Mouse (Mus musculus) forebrain, embryonic 14.5 days (tissue): ENCODE results near the gene Aff3. TPM values are rescaled to one million over a fixed set of nuclear protein-coding genes. Genes with fewer than 3 reads are reported as not detected.
A peak's percentile ranks its signal among the peaks of the same experiment; 100 is the strongest.

ENCODE experiments used
- ATAC-seq: fragments of 200-750 bp; cut with Nextera tagmentation; 2 replicates; pipeline ENCODE4 v1.8.0; 2017; ENCODE audit warnings: mild to moderate bottlenecking, moderate library complexity
- DNase-seq: peaks from one replicate; pipeline ENCODE4 v3.0.0-alpha.2; 2015; ENCODE audit warnings: low spot score
- H3K27ac ChIP-seq: fragments of 300-500 bp; sonication (generic); 2 replicates; pipeline ENCODE4 v1.5.1; 2014; ENCODE audit warnings: low read depth, mild to moderate bottlenecking, control low read depth, low read length, moderate library complexity
- H3K27me3 ChIP-seq: fragments of 300-500 bp; sonication (generic); replicated peaks from 2 replicates; pipeline ENCODE4 v1.6.1; 2014; ENCODE audit warnings: low read length, control low read depth, mixed read lengths; ENCODE audit not compliant: control insufficient read depth, insufficient read depth
- H3K36me3 ChIP-seq: fragments of 300-500 bp; sonication (generic); 2 replicates; pipeline ENCODE4 v1.6.1; 2014; ENCODE audit warnings: low read length, control low read depth; ENCODE audit not compliant: control insufficient read depth, insufficient read depth
- H3K4me1 ChIP-seq: fragments of 300-500 bp; sonication (generic); 2 replicates; pipeline ENCODE4 v1.6.1; 2014; ENCODE audit warnings: antibody characterized with exemption, low read length, control low read depth; ENCODE audit not compliant: control insufficient read depth, insufficient read depth
- H3K4me2 ChIP-seq: fragments of 300-500 bp; sonication (generic); 2 replicates; pipeline ENCODE4 v1.6.1; 2014; ENCODE audit warnings: mild to moderate bottlenecking, control low read depth, low read length
- H3K4me3 ChIP-seq: fragments of 300-500 bp; sonication (generic); 2 replicates; pipeline ENCODE4 v1.5.1; 2014; ENCODE audit warnings: low read depth, low read length, control low read depth
- H3K9ac ChIP-seq: fragments of 300-500 bp; sonication (generic); 2 replicates; pipeline ENCODE4 v1.6.1; 2014; ENCODE audit warnings: mild to moderate bottlenecking, low read length, control low read depth, moderate library complexity
- H3K9me3 ChIP-seq: fragments of 300-500 bp; sonication (generic); replicated peaks from 2 replicates; pipeline ENCODE4 v1.6.1; 2016; ENCODE audit warnings: low read length, control low read depth, mixed read lengths; ENCODE audit not compliant: control insufficient read depth
- WGBS: fragments of 180-500 bp; shearing (Covaris S2); extraction: QIAGEN DNeasy Blood & Tissue Kit; methylation state at CpG from one replicate; pipeline ENCODE4 v1.1.7; 2014; 5-methylcytosine and 5-hydroxymethylcytosine counted together
- polyA plus RNA-seq: library from polyadenylated mRNA; unstranded; fragments of >200 nt; fragmentation: Nextera tagmentation; extraction: Ambion mirVana; gene quantifications from 2 replicates; pipeline ENCODE4 v1.2.1, GENCODE M21; 2014

Gene Aff3
- polyA plus RNA-seq, 1 experiment from 2014 or later = 15.5 TPM

DNA sequence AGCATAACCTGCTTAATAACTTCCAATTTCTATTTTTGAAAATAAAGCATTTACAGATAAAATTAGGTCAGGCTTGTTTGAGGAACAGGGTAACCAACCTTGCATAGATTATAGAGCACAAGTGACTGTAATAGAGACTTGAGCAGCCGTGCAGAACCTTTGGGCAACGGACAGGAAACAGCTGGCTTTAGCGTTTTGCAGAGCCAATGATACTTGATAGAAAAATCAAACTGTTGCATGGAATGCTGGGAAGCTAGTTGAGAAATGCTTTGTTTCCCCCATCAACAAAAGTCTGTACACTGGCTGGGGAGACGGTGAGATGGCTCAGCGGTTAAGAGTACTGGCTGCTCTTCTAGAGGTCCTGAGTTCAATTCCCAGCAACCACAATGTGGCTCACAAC is 514.7 kb downstream of the Aff3 start:
- DNase-seq (no peak), ATAC-seq (no peak)
- Histone ChIP-seq H3K4me2 (no peak overlapping the region), H3K27me3 (no peaks in the 10 kb centered on the region), H3K27ac (no peak overlapping the region), H3K4me3 (no peak overlapping the region), H3K9ac (no peak overlapping the region), H3K36me3 (no peaks in the 10 kb centered on the region), H3K4me1 (no peaks in the 10 kb centered on the region), H3K9me3 (no peaks in the 10 kb centered on the region)
- WGBS = 92% methylated on average over 5 of the region's 5 CpGs

- no peak overlapping the region for H3K4me2 ChIP-seq
- 91% methylated on average over 4 of the region's 4 CpGs for WGBS
- no peaks in the 10 kb centered on the region for H3K4me1 ChIP-seq
- no peaks in the 10 kb centered on the region for H3K27me3 ChIP-seq
- no peaks in the 10 kb centered on the region for H3K9me3 ChIP-seq
- H3K27ac ChIP-seq = no peak overlapping the region
- no peak overlapping the region for H3K9ac ChIP-seq
- no peak for DNase-seq
- H3K36me3 ChIP-seq = no peaks in the 10 kb centered on the region
- H3K4me3 ChIP-seq = no peak overlapping the region
- no peak for ATAC-seq
These were observed 518.7 kb downstream of the Aff3 start for GRCm38 (mm10) chr1:38146008-38146407.

DNA sequence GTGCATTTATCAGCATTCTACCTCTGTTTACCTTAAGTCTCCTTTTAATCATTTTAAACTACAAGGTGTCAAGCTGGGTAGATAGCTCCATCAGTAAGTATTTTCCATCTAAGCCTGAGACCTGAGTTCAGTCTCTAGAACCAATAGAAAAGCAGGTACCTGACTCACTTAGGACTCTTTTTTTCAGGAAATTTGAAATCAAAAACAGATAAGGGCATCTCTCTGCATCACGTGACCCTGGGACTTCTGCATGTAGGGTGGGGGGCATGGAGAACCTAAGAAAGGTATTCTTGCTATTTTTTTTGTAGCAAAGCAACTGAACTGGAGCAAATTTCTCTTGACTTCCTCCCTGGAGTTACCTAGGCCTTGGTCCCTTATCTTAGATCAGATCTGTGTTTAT is 523.4 kb downstream of the Aff3 start:
- ATAC-seq = no peak
- no peaks in the 10 kb centered on the region for H3K9me3 ChIP-seq
- H3K9ac ChIP-seq = no peak overlapping the region
- no peaks in the 10 kb centered on the region for H3K4me1 ChIP-seq
- WGBS = 90% methylated on average over 1 of the region's 1 CpGs
- DNase-seq = no peak
- H3K4me3 ChIP-seq = no peak overlapping the region
- no peaks in the 10 kb centered on the region for H3K27me3 ChIP-seq
- no peak overlapping the region for H3K27ac ChIP-seq
- H3K36me3 ChIP-seq = no peaks in the 10 kb centered on the region
- H3K4me2 ChIP-seq = no peak overlapping the region

GRCm38 (mm10) chr1:38140911-38141310 is 523.8 kb downstream of the Aff3 start:
- Histone ChIP-seq H3K27ac (no peak overlapping the region), H3K9me3 (no peaks in the 10 kb centered on the region), H3K27me3 (no peaks in the 10 kb centered on the region), H3K36me3 (no peaks in the 10 kb centered on the region), H3K9ac (no peak overlapping the region), H3K4me1 (no peaks in the 10 kb centered on the region), H3K4me3 (no peak overlapping the region), H3K4me2 (no peak overlapping the region)
- ATAC-seq (no peak), DNase-seq (no peak)
- WGBS = 82% methylated on average over 2 of the region's 2 CpGs

GRCm38 (mm10) chr1:38139396-38139795 is 525.4 kb downstream of the Aff3 start:
- Histone ChIP-seq H3K36me3 (no peaks in the 10 kb centered on the region), H3K9me3 (no peaks in the 10 kb centered on the region), H3K4me2 (no peak overlapping the region), H3K4me3 (no peak overlapping the region), H3K27ac (no peak overlapping the region), H3K9ac (no peak overlapping the region), H3K4me1 (no peaks in the 10 kb centered on the region), H3K27me3 (no peaks in the 10 kb centered on the region)
- ATAC-seq (no peak), DNase-seq (no peak)
- 95% methylated on average over 2 of the region's 2 CpGs for WGBS

DNA sequence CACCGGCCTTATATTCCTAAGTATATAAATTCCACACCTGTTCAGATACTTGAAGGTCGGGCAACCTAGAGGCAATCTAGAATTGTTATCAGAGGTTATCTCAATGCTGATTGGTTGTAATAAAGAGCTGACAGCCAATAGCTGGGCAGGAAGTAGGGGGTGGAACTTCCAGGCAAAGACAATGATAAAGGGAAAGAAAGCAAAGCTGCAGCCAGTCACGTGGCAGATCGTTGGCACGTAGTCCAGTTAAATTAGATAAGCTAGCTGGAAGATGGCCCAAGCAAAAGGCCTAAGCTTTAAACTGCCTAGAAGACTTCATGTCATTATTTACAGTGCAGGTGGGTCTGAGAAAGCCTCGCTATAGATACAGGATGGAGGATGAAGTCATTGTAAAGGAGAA is 531.8 kb downstream of the Aff3 start:
- Histone ChIP-seq H3K9me3 (no peaks in the 10 kb centered on the region), H3K4me2 (no peak overlapping the region), H3K27me3 (no peaks in the 10 kb centered on the region), H3K9ac (no peak overlapping the region), H3K4me3 (no peak overlapping the region), H3K4me1 (peaks cover 4% of the 10 kb centered on the region; the same call in 1 of the 2 replicates), H3K36me3 (no peaks in the 10 kb centered on the region), H3K27ac (no peak overlapping the region)
- ATAC-seq = no peak
- no peak for DNase-seq
- WGBS = 74% methylated on average over 6 of the region's 6 CpGs

DNA sequence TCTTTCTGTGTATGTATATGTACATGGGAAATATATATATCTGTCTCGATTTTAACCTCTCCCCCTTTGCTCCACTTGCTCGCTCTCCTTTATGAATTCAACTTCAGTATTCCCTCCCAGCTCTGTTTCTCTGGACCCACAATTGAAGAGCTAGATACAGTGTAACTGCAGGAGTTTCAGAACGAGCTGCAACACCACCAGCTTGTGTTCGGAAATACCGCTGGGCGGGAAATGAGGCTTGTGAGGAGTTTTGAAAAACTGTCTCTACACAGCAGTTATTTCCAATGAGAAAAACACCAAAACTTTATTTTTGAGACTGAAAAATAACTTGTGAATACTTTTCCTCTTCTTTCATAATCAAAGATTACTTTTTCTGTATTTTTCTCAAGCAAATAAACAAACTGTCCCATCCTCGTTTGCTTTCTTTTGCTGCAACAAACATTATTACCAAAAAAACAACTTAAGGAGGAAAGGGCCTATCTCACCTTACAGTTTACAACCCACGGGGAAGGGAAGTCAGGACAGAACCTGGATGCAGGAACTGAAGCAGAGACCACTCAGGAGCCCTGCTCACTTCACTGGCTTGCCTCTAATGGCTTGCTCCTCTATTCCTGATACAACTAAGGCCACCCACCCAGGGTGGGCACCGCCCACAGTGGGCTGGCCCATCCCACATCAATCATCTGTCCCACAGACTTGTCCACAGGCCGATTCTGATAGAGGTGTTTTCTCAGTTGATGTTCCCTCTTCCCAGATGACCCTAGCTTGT is 533.9 kb downstream of the Aff3 start:
- H3K4me3 ChIP-seq = no peak overlapping the region
- DNase-seq (no peak), ATAC-seq (no peak)
- no peaks in the 10 kb centered on the region for H3K9me3 ChIP-seq
- 59% methylated on average over 10 of the region's 10 CpGs for WGBS
- H3K27me3 ChIP-seq = no peaks in the 10 kb centered on the region
- H3K27ac ChIP-seq = no peak overlapping the region
- H3K4me1 ChIP-seq = peaks cover 9% of the 10 kb centered on the region
- H3K36me3 ChIP-seq = no peaks in the 10 kb centered on the region
- H3K4me2 ChIP-seq = no peak overlapping the region
- no peak overlapping the region for H3K9ac ChIP-seq

- WGBS = under 1% methylated on average over 75 of the region's 122 CpGs
- peak; percentile 95 for ATAC-seq
These were observed 535.1 kb downstream of the Aff3 start, which contains the start of gene Rev1 for GRCm38 (mm10) chr1:38129501-38130267. Gene Rev1, minus strand, starts transcription at chr1:38129801.

DNA sequence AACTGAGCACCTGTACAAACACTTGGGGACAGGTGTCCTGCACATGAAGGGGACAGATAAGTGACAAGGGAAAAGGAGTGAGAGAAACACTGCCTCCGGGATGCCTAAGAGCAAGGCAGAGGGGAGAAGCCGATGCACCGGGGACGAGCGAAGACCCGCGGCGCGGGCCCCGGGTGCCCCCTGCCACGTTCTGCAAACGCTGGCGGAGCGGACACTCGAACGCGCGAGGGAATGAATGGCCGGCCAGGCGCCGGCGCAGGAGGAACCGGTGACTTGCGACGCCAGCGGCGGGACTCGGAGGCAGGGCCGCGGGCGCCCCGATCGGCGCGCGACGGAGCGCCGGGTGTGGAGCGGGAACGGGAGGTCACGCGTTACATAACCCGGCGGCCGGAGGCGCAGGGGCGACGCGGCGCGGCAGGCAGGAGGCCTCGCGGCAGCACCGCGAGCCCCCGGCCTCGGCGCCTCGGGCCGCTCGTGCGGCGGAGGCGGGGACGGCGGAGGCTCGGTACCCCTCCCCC is 535.8 kb downstream of the Aff3 start:
- H3K4me3 ChIP-seq = peak overlapping the region; percentile 78
- H3K9me3 ChIP-seq = no peaks in the 10 kb centered on the region
- under 1% methylated on average over 45 of the region's 68 CpGs for WGBS
- H3K9ac ChIP-seq = peak overlapping the region; percentile 92
- peaks cover 9% of the 10 kb centered on the region for H3K4me1 ChIP-seq
- H3K27ac ChIP-seq = peak overlapping the region; percentile 91
- DNase-seq = peak; percentile 59
- ATAC-seq = no peak
- no peaks in the 10 kb centered on the region for H3K27me3 ChIP-seq
- H3K36me3 ChIP-seq = no peaks in the 10 kb centered on the region
- H3K4me2 ChIP-seq = peak overlapping the region; percentile 91

More at GRCm38 (mm10) chr1:38129501-38130267, 535.1 kb downstream of the Aff3 start, which contains the start of gene Rev1:
- Histone ChIP-seq H3K27me3 (no peaks in the 10 kb centered on the region), H3K4me3 (peak within 1 kb of the TSS; percentile 78), H3K9me3 (no peaks in the 10 kb centered on the region), H3K27ac (peak within 1 kb of the TSS; percentile 91), H3K9ac (peak within 1 kb of the TSS; percentile 92), H3K36me3 (no peaks in the 10 kb centered on the region), H3K4me2 (peak within 1 kb of the TSS; percentile 91), H3K4me1 (peaks cover 9% of the 10 kb centered on the region)
- DNase-seq = peak; percentile 95
